Mouse (Mus musculus) forebrain, embryonic 12.5 days (tissue): Measurements from ENCODE around the gene Zfp282. TPM values are rescaled to one million over a fixed set of nuclear protein-coding genes. Genes with fewer than 3 reads are reported as not detected.

Experiments
- ATAC-seq: fragments of 200-750 bp; cut with Nextera tagmentation; 2 replicates; pipeline ENCODE4 v1.8.0; 2017; ENCODE audit warnings: moderate TSS enrichment; ENCODE audit not compliant: low FRiP score
- H3K27ac ChIP-seq: fragments of 300-500 bp; sonication (generic); 2 replicates; pipeline ENCODE4 v1.5.1; 2016; ENCODE audit warnings: mild to moderate bottlenecking
- H3K27me3 ChIP-seq: fragments of 300-500 bp; sonication (generic); 2 replicates; pipeline ENCODE4 v1.6.1; 2016; ENCODE audit warnings: mild to moderate bottlenecking
- H3K36me3 ChIP-seq: fragments of 300-500 bp; sonication (generic); replicated peaks from 2 replicates; pipeline ENCODE4 v1.6.1; 2016; ENCODE audit warnings: mild to moderate bottlenecking
- H3K4me1 ChIP-seq: fragments of 300-500 bp; sonication (generic); 2 replicates; pipeline ENCODE4 v1.6.1; 2016
- H3K4me2 ChIP-seq: fragments of 300-500 bp; sonication (generic); 2 replicates; pipeline ENCODE4 v1.6.1; 2016; ENCODE audit warnings: mild to moderate bottlenecking, moderate library complexity
- H3K4me3 ChIP-seq: fragments of 300-500 bp; sonication (generic); replicated peaks from 2 replicates; pipeline ENCODE4 v1.5.1; 2016; ENCODE audit warnings: mild to moderate bottlenecking
- H3K9ac ChIP-seq: fragments of 300-500 bp; sonication (generic); 2 replicates; pipeline ENCODE4 v1.6.1; 2016; ENCODE audit warnings: mild to moderate bottlenecking
- H3K9me3 ChIP-seq: fragments of 300-500 bp; sonication (generic); 2 replicates; pipeline ENCODE4 v1.6.1; 2016
- WGBS: fragments of 180-500 bp; shearing (Covaris S2); methylation state at CpG from one replicate; pipeline ENCODE4 v1.1.7; 2016; 5-methylcytosine and 5-hydroxymethylcytosine counted together
- polyA plus RNA-seq: library from polyadenylated mRNA; unstranded; fragments of >200 nt; fragmentation: Nextera tagmentation; extraction: Ambion mirVana; gene quantifications from 2 replicates; pipeline ENCODE4 v1.2.1, GENCODE M21; 2016

Zfp282 gene
- polyA plus RNA-seq, 1 experiment from 2014 or later, result 23.5 TPM

- Histone ChIP-seq H3K36me3 (peaks cover 13% of the 10 kb centered on the region), H3K9me3 (no peaks in the 10 kb centered on the region), H3K27me3 (peaks cover 8% of the 10 kb centered on the region; the same call in 1 of the 2 replicates), H3K9ac (peak overlapping the region; percentile 66; the same call in 1 of the 2 replicates), H3K4me3 (peak overlapping the region; percentile 47), H3K4me2 (peak overlapping the region; percentile 75), H3K4me1 (peaks cover 13% of the 10 kb centered on the region), H3K27ac (no peak overlapping the region)
- no peak for ATAC-seq
- 82% methylated on average over 3 of the region's 3 CpGs for WGBS
These were observed 66.7 kb downstream of the Zfp282 start for GRCm38 (mm10) chr6:47943721-47944120.

GRCm38 (mm10) chr6:47947388-47947787, 70.4 kb downstream of the Zfp282 start:
- Histone ChIP-seq H3K9me3 (no peaks in the 10 kb centered on the region), H3K36me3 (peaks cover 13% of the 10 kb centered on the region), H3K27me3 (peaks cover 22% of the 10 kb centered on the region), H3K27ac (no peak overlapping the region), H3K9ac (no peak overlapping the region), H3K4me3 (no peak overlapping the region), H3K4me1 (peaks cover 11% of the 10 kb centered on the region), H3K4me2 (no peak overlapping the region)
- ATAC-seq, result no peak
- WGBS, result 91% methylated on average over 4 of the region's 4 CpGs

GRCm38 (mm10) chr6:47953191-47953726, 76.3 kb downstream of the Zfp282 start, which contains the start of gene Zfp956:
Gene Zfp956, plus strand, starts transcription at chr6:47953390.
- Histone ChIP-seq H3K4me2 (peak within 1 kb of the TSS; percentile 76), H3K27ac (peak within 1 kb of the TSS; percentile 77; the same call in 1 of the 2 replicates), H3K27me3 (peaks cover 16% of the 10 kb centered on the region), H3K4me1 (peaks cover 10% of the 10 kb centered on the region), H3K9ac (peak within 1 kb of the TSS; percentile 75), H3K4me3 (peak within 1 kb of the TSS; percentile 70), H3K9me3 (no peaks in the 10 kb centered on the region), H3K36me3 (peaks cover 11% of the 10 kb centered on the region; the same call in 1 of the 2 replicates)
- under 1% methylated on average over 31 of the region's 31 CpGs for WGBS
- peak; percentile 99 for ATAC-seq

GRCm38 (mm10) chr6:47954425-47954824, 77.4 kb downstream of the Zfp282 start:
- no peak overlapping the region for H3K9ac ChIP-seq
- H3K27ac ChIP-seq, result no peak overlapping the region
- H3K4me2 ChIP-seq, result peak overlapping the region; percentile 76
- H3K9me3 ChIP-seq, result no peaks in the 10 kb centered on the region
- peaks cover 11% of the 10 kb centered on the region; the same call in 1 of the 2 replicates for H3K36me3 ChIP-seq
- H3K4me3 ChIP-seq, result peak overlapping the region; percentile 70; the same call in 1 of the 2 replicates
- ATAC-seq, result no peak
- 95% methylated on average over 3 of the region's 3 CpGs for WGBS
- peaks cover 10% of the 10 kb centered on the region for H3K4me1 ChIP-seq
- peaks cover 16% of the 10 kb centered on the region for H3K27me3 ChIP-seq

- H3K4me3 ChIP-seq, result no peak overlapping the region
- H3K27me3 ChIP-seq, result no peaks in the 10 kb centered on the region
- no peaks in the 10 kb centered on the region for H3K9me3 ChIP-seq
- ATAC-seq, result no peak
- no peak overlapping the region for H3K27ac ChIP-seq
- H3K4me2 ChIP-seq, result no peak overlapping the region
- peaks cover 10% of the 10 kb centered on the region for H3K4me1 ChIP-seq
- no peak overlapping the region for H3K9ac ChIP-seq
- peaks cover 24% of the 10 kb centered on the region for H3K36me3 ChIP-seq
These were observed 80.8 kb downstream of the Zfp282 start for GRCm38 (mm10) chr6:47957816-47958215.

Other genes with a start within 250 kb of the Zfp282 start
- 156 and 191 TPM in 2 replicates for gene Pdia4, start 63.8 kb upstream of the Zfp282 start, polyA plus RNA-seq
- 12.1 and 12.4 TPM in 2 replicates for gene Zfp786, start 46.3 kb upstream of the Zfp282 start, polyA plus RNA-seq
- 12.3 and 12.5 TPM in 2 replicates for gene Zfp398, start 41.5 kb upstream of the Zfp282 start, polyA plus RNA-seq
- 19.7 and 20.6 TPM in 2 replicates for gene Zfp212, start 43.3 kb downstream of the Zfp282 start, polyA plus RNA-seq
- gene Zfp956, start 76.2 kb downstream of the Zfp282 start, polyA plus RNA-seq, result 10.3 and 12.1 TPM in 2 replicates
- gene Zfp777, start 171.7 kb downstream of the Zfp282 start, polyA plus RNA-seq, result 10.8 and 11.8 TPM in 2 replicates
- gene Zfp746, start 209.4 kb downstream of the Zfp282 start, polyA plus RNA-seq, result 27.4 and 28.3 TPM in 2 replicates